Mouse (Mus musculus) testis, adult 2 months (tissue): ENCODE measurements at regions not wholly inside any gene's neighbourhood (a gene's known extent, or its start where the extent isn't known, plus 50 kb on each side); places are given as distances from the start of the nearest gene placed in this dataset.

Experiments used
- H3K27ac ChIP-seq: fragments of 200-500 bp; 2 replicates; pipeline ENCODE4 v1.5.1; 2012; ENCODE audit warnings: low read depth, low read length; ENCODE audit not compliant: control insufficient read depth, insufficient read depth
- H3K27me3 ChIP-seq: fragments of 200-500 bp; 2 replicates; pipeline ENCODE4 v1.6.1; 2012; ENCODE audit warnings: mild to moderate bottlenecking, low read length, moderate library complexity; ENCODE audit not compliant: control insufficient read depth, insufficient read depth
- H3K36me3 ChIP-seq: fragments of 200-500 bp; 2 replicates; pipeline ENCODE4 v1.6.1; 2012; ENCODE audit warnings: mild to moderate bottlenecking, low read length; ENCODE audit not compliant: control insufficient read depth, insufficient read depth
- H3K4me1 ChIP-seq: fragments of 200-500 bp; 2 replicates; pipeline ENCODE4 v1.6.1; 2012; ENCODE audit warnings: low read length; ENCODE audit not compliant: control insufficient read depth, insufficient read depth
- H3K4me3 ChIP-seq: fragments of 200-500 bp; 2 replicates; pipeline ENCODE4 v1.5.1; 2012; ENCODE audit warnings: low read depth, mild to moderate bottlenecking, low read length, moderate library complexity, mixed read lengths; ENCODE audit not compliant: control insufficient read depth
- CTCF ChIP-seq: fragments of 200-500 bp; IDR thresholded peaks from 2 replicates; pipeline ENCODE4 v1.5.1; 2012; ENCODE audit warnings: low read depth, mild to moderate bottlenecking, inconsistent platforms, low read length, moderate library complexity; ENCODE audit not compliant: control insufficient read depth, insufficient read depth, insufficient replicate concordance
- POLR2A ChIP-seq: fragments of 200-500 bp; IDR thresholded peaks from 2 replicates; pipeline ENCODE4 v1.6.1; 2012; ENCODE audit warnings: low read depth, mild to moderate bottlenecking, inconsistent platforms, low read length, moderate library complexity; ENCODE audit not compliant: control insufficient read depth

- Histone ChIP-seq H3K27ac (peak overlapping the region; percentile 82), H3K36me3 (no peaks in the 10 kb centered on the region), H3K4me3 (peak overlapping the region; percentile 42; the same call in 1 of the 2 replicates), H3K27me3 (no peaks in the 10 kb centered on the region), H3K4me1 (no peaks in the 10 kb centered on the region)
- TF ChIP-seq POLR2A, result no peak
- TF ChIP-seq CTCF, result no peak
These were observed 270.9 kb downstream of the Gm11146 start for GRCm38 (mm10) chr16:77330996-77331395.

GRCm38 (mm10) chr16:77329711-77330530 lies 272.0 kb downstream of the Gm11146 start:
- Histone ChIP-seq H3K27me3 (no peaks in the 10 kb centered on the region), H3K4me1 (no peaks in the 10 kb centered on the region), H3K4me3 (peak overlapping the region; percentile 76; the same call in 1 of the 2 replicates), H3K36me3 (no peaks in the 10 kb centered on the region), H3K27ac (peak overlapping the region; percentile 87)
- no peak for TF ChIP-seq POLR2A
- TF ChIP-seq CTCF, result no peak

- H3K36me3 ChIP-seq, result no peaks in the 10 kb centered on the region
- TF ChIP-seq POLR2A (peak; percentile 42; the same call in 1 of the 2 replicates), CTCF (no peak)
- H3K4me3 ChIP-seq, result peak overlapping the region; percentile 76
- no peaks in the 10 kb centered on the region for H3K4me1 ChIP-seq
- peak overlapping the region; percentile 87 for H3K27ac ChIP-seq
- H3K27me3 ChIP-seq, result no peaks in the 10 kb centered on the region
These were observed 272.7 kb downstream of the Gm11146 start for GRCm38 (mm10) chr16:77329160-77329691.

- no peak for TF ChIP-seq CTCF
- no peak for TF ChIP-seq POLR2A
- no peaks in the 10 kb centered on the region for H3K36me3 ChIP-seq
- H3K27me3 ChIP-seq, result no peaks in the 10 kb centered on the region
- peak overlapping the region; percentile 87 for H3K27ac ChIP-seq
- peak overlapping the region; percentile 76 for H3K4me3 ChIP-seq
- no peaks in the 10 kb centered on the region for H3K4me1 ChIP-seq
These were observed 273.2 kb downstream of the Gm11146 start for GRCm38 (mm10) chr16:77328628-77329159.

- Histone ChIP-seq H3K36me3 (no peaks in the 10 kb centered on the region), H3K4me3 (no peak overlapping the region), H3K27me3 (no peaks in the 10 kb centered on the region), H3K4me1 (no peaks in the 10 kb centered on the region), H3K27ac (no peak overlapping the region)
- no peak for TF ChIP-seq CTCF
- no peak for TF ChIP-seq POLR2A
These were observed 273.8 kb downstream of the Gm11146 start for GRCm38 (mm10) chr16:77328049-77328448.

GRCm38 (mm10) chr16:77322338-77322737 lies 279.6 kb downstream of the Gm11146 start:
- Histone ChIP-seq H3K4me1 (no peaks in the 10 kb centered on the region), H3K36me3 (no peaks in the 10 kb centered on the region), H3K27ac (no peak overlapping the region), H3K27me3 (no peaks in the 10 kb centered on the region), H3K4me3 (no peak overlapping the region)
- no peak for TF ChIP-seq POLR2A
- TF ChIP-seq CTCF, result no peak

GRCm38 (mm10) chr16:77318150-77318549 lies 283.7 kb downstream of the Gm11146 start:
- Histone ChIP-seq H3K4me1 (no peaks in the 10 kb centered on the region), H3K27ac (no peak overlapping the region), H3K36me3 (no peaks in the 10 kb centered on the region), H3K27me3 (no peaks in the 10 kb centered on the region), H3K4me3 (no peak overlapping the region)
- no peak for TF ChIP-seq POLR2A
- TF ChIP-seq CTCF, result no peak

- Histone ChIP-seq H3K4me3 (no peak overlapping the region), H3K27me3 (no peaks in the 10 kb centered on the region), H3K36me3 (no peaks in the 10 kb centered on the region), H3K4me1 (no peaks in the 10 kb centered on the region), H3K27ac (no peak overlapping the region)
- TF ChIP-seq CTCF (no peak), POLR2A (no peak)
These were observed 286.5 kb downstream of the Gm11146 start for GRCm38 (mm10) chr16:77315354-77315753.
